Mouse (Mus musculus) forebrain, embryonic 15.5 days (tissue): ENCODE measurements around the gene Acacb. TPM values are rescaled to one million over a fixed set of nuclear protein-coding genes. Genes with fewer than 3 reads are reported as not detected.

Experiments
- ATAC-seq: fragments of 200-750 bp; cut with Nextera tagmentation; replicated peaks from 2 replicates; pipeline ENCODE4 v1.8.0; 2017; ENCODE audit warnings: mild to moderate bottlenecking, moderate TSS enrichment, moderate library complexity
- H3K27ac ChIP-seq: fragments of 300-500 bp; sonication (generic); replicated peaks from 2 replicates; pipeline ENCODE4 v1.5.1; 2015; ENCODE audit warnings: mild to moderate bottlenecking, inconsistent platforms
- H3K27me3 ChIP-seq: fragments of 300-500 bp; sonication (generic); 2 replicates; pipeline ENCODE4 v1.6.1; 2015; ENCODE audit warnings: inconsistent platforms
- H3K36me3 ChIP-seq: fragments of 300-500 bp; sonication (generic); 2 replicates; pipeline ENCODE4 v1.6.1; 2015; ENCODE audit warnings: mild to moderate bottlenecking, inconsistent platforms
- H3K4me1 ChIP-seq: fragments of 300-500 bp; sonication (generic); 2 replicates; pipeline ENCODE4 v1.6.1; 2015; ENCODE audit warnings: inconsistent platforms
- H3K4me2 ChIP-seq: fragments of 300-500 bp; sonication (generic); replicated peaks from 2 replicates; pipeline ENCODE4 v1.6.1; 2015; ENCODE audit warnings: mild to moderate bottlenecking, inconsistent platforms
- H3K4me3 ChIP-seq: fragments of 300-500 bp; sonication (generic); 2 replicates; pipeline ENCODE4 v1.5.1; 2015; ENCODE audit warnings: mild to moderate bottlenecking, inconsistent platforms
- H3K9ac ChIP-seq: fragments of 300-500 bp; sonication (generic); replicated peaks from 2 replicates; pipeline ENCODE4 v1.6.1; 2015; ENCODE audit warnings: mild to moderate bottlenecking, inconsistent platforms
- H3K9me3 ChIP-seq: fragments of 300-500 bp; sonication (generic); 2 replicates; pipeline ENCODE4 v1.6.1; 2016; ENCODE audit warnings: inconsistent platforms
- WGBS: fragments of 180-500 bp; shearing (Covaris S2); methylation state at CpG from one replicate; pipeline ENCODE4 v1.1.7; 2015; ENCODE audit warnings: mixed read lengths; 5-methylcytosine and 5-hydroxymethylcytosine counted together
- polyA plus RNA-seq: library from polyadenylated mRNA; unstranded; fragments of >200 nt; fragmentation: Nextera tagmentation; extraction: Ambion mirVana; gene quantifications from 2 replicates; pipeline ENCODE4 v1.2.1, GENCODE M21; 2015

Acacb gene
- polyA plus RNA-seq, 1 experiment from 2014 or later, result 3.0 TPM

DNA sequence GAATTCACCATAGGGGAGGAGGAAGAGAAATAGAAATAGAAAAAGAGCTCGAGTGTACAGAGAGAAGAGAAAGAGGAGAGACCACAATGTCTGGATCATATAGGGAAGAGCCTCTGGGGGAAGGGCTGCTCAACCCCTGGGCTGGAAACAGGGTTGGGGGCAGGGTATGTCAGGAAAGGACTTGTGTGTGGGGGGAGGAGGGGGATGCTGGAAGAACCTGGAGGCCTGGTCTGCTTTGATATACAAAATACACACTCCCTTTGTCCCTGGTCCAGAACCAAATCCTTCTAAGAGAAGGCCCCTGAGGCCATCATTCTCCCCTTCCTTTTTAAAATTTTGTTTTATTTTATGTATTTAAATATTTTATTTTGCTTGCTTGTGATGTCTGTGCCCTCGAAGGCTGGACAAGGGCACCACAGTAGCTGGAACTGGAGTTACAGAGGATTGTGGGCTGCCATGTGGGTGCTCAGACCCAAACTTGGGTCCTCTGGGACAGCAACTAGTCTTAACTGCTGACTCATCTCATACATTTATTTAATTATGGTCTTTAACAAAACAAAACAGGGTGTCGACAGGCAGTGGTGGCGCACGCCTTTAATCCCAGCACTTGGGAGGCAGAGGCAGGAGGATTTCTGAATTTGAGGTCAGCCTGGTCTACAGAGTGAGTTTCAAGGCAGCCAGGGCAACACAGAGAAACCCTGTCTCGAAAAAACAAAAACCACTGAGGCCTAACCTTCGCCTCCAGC lies 19.7 kb upstream of the Acacb start:
- Histone ChIP-seq H3K4me2 (peak overlapping the region; percentile 90), H3K9me3 (no peaks in the 10 kb centered on the region), H3K27me3 (no peaks in the 10 kb centered on the region), H3K27ac (no peak overlapping the region), H3K9ac (no peak overlapping the region), H3K4me3 (peak overlapping the region; percentile 67), H3K4me1 (peaks cover 17% of the 10 kb centered on the region), H3K36me3 (peaks cover 32% of the 10 kb centered on the region)
- 90% methylated on average over 7 of the region's 7 CpGs for WGBS
- no peak for ATAC-seq

DNA sequence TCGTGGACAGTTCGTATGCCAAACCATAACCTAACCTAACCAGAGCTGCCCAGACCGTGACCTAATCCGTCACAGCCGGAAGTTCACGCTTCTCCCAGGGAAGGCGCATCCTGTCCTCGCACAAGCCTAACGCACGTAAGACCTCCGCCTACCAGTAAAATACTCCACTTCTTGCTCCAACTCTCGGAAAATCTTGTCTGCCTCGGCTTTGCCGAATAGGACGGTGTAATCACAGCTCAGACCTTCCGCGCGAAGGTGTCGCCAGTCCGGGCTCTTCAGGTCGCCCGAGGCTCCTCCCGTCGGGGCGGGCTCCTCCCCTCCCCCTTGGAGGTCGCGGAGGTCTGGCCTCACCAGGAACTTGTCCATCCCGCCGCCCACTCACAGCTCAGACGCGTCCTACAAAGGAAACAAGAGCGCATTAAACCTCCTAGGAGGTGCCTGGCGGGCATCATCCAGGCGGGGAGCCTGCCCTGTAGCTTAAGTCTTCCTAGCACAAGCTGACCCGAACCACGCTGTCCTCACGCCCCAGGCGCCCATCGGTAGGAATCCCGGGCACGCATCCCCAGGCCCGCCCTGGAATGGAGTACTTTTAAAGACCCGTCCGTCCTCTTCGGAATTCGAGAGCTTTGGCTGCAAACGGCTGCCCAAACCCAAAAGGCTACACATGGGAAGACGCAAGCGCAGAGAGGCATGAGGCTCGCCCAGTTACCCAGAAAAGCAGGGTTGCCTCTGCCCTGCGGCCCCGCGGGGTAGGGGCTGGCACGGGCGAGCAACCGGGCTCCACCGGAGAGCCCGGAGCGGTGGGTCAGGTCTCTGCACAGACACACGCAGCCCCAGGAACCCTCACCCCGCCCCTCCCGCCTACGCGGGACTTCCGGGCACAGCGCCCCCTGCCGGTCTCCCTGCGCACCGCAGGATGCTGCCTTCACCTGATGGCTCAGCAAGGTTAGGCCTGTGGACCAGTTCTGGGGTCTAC lies 18.7 kb upstream of the Acacb start, which contains the start of gene Alkbh2:
Gene Alkbh2, minus strand, starts transcription at position 845 of the 976 bp plus-strand sequence.
- H3K9me3 ChIP-seq, result no peaks in the 10 kb centered on the region
- peaks cover 22% of the 10 kb centered on the region for H3K36me3 ChIP-seq
- H3K4me2 ChIP-seq, result peak within 1 kb of the TSS; percentile 90
- under 1% methylated on average over 69 of the region's 69 CpGs for WGBS
- peaks cover 24% of the 10 kb centered on the region for H3K4me1 ChIP-seq
- ATAC-seq, result peak; percentile 11; the same call in 1 of the 2 replicates
- H3K27ac ChIP-seq, result peak within 1 kb of the TSS; percentile 79
- H3K27me3 ChIP-seq, result no peaks in the 10 kb centered on the region
- peak within 1 kb of the TSS; percentile 67 for H3K4me3 ChIP-seq
- H3K9ac ChIP-seq, result peak within 1 kb of the TSS; percentile 75

DNA sequence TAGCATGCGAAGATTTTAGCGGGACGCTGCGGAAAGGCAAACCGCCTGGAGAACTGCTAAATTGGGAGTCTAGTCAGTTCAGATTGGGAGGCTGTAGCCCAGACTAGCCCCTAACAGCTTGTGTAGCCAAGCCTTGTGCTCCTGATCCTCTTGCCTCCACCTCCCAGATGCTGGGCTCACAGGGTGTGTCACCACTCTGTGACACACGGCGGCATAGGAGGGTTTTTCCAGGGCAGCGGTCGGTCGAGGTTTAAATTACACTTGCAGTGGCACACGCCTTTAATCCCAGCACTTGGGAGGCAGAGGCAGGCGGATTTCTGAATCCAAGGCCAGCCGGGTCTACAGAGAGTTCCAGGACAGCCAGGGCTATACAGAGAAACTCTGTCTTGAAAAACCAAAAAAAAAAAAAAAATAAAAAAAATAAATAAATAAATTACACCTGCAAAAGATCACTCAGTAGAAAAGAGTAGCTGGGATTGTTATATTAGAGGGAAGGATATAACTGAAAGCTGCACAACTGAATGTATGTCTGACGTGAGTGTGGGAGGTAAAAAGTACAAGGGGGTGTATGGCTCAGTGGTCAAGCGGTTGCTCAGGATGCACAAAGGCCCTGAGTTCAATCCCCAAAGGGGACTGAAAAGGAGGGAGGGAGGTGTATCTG lies 16.7 kb upstream of the Acacb start:
- Histone ChIP-seq H3K9ac (no peak overlapping the region), H3K27ac (no peak overlapping the region), H3K4me3 (peak overlapping the region; percentile 84), H3K9me3 (no peaks in the 10 kb centered on the region), H3K4me1 (peaks cover 24% of the 10 kb centered on the region), H3K27me3 (no peaks in the 10 kb centered on the region), H3K36me3 (0 out of 2 replicates have a peak, but pooled peaks cover 4% of the 10 kb centered on the region), H3K4me2 (peak overlapping the region; percentile 98)
- WGBS, result 81% methylated on average over 15 of the region's 15 CpGs
- no peak for ATAC-seq

DNA sequence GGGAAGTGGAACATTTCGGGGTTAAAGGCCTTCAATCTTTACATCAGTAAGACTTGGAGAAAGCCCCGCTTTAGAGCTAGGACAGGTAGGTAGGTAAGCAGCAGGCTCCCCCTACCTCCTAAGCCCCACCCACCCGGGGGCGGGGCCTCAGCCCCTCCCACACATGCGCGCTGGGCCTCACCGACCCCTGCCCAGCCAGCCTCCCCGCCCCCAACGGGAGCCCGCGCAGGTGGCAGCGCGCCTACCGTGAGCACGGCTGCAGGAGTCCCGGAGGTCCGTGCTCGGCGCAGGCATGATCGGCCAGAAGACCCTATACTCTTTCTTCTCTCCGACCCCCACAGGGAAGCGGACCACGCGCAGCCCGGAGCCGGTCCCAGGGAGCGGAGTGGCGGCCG lies 16.1 kb upstream of the Acacb start, which contains the start of gene Ung:
Gene Ung, plus strand, starts transcription at position 176 of the 395 bp plus-strand sequence.
- peak within 1 kb of the TSS; percentile 57 for H3K9ac ChIP-seq
- WGBS, result under 1% methylated on average over 29 of the region's 29 CpGs

DNA sequence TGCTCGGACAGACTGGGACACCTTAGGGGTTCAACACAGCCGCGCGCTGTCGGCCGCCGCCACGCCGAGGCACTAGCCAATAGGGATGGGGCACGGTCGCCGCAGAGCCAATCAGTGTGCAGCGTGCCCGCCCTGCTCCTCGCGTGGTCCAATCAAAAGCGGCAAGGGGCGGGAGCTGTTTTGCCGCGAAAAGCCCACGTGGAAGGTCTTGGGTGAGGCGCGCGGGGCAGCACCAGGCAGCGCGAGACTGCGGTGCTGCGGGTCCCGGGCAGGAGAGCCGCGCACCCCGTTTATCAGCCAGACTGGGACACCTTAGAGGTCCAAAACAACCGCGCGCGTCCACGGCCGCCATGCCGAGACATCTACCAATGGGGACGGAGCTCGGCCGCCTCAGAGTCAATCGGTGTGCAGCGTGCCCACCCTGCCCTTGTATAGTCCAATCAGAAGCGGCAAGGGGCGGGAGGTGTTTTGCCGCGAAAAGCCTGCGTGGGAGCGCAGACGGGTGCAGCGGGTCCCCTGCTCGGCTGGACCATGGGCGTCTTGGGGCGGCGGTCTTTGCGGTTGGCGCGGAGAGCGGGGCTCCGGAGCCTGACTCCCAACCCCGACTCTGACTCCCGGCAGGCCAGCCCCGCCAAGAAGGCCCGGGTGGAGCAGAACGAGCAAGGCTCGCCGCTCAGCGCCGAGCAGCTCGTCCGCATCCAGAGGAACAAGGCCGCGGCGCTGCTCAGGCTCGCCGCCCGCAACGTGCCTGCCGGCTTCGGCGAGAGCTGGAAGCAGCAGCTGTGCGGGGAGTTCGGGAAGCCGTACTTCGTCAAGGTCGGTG lies 15.4 kb upstream of the Acacb start:
- peak overlapping the region; percentile 98 for H3K4me2 ChIP-seq
- H3K4me3 ChIP-seq, result peak overlapping the region; percentile 84
- H3K9me3 ChIP-seq, result no peaks in the 10 kb centered on the region
- peak overlapping the region; percentile 57 for H3K9ac ChIP-seq
- under 1% methylated on average over 87 of the region's 87 CpGs for WGBS
- H3K4me1 ChIP-seq, result peaks cover 24% of the 10 kb centered on the region
- H3K27ac ChIP-seq, result peak overlapping the region; percentile 53
- ATAC-seq, result peak; percentile 99
- no peaks in the 10 kb centered on the region for H3K27me3 ChIP-seq
- H3K36me3 ChIP-seq, result no peaks in the 10 kb centered on the region

More for the DNA sequence above, 16.1 kb upstream of the Acacb start, which contains the start of gene Ung:
- Histone ChIP-seq H3K36me3 (0 out of 2 replicates have a peak, but pooled peaks cover 2% of the 10 kb centered on the region), H3K27me3 (no peaks in the 10 kb centered on the region), H3K4me2 (peak within 1 kb of the TSS; percentile 98), H3K9me3 (no peaks in the 10 kb centered on the region), H3K27ac (peak within 1 kb of the TSS; percentile 53), H3K4me3 (peak within 1 kb of the TSS; percentile 84), H3K4me1 (peaks cover 24% of the 10 kb centered on the region)
- peak; percentile 41 for ATAC-seq

DNA sequence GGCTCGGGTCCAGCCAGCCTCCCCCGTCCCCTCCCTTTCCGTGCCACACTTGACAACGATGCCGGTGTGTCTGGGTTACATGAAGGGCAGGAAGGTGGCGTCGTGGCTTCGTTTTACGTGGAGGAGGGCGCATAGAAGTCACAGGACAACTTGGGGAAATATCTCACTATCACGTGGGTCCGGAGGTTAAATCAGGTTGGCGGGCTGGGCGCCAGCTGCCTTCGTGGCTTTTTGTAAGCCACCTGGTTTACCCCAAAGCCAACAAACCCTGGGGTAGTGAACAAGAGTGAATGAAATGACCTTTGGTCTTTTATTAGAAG lies 14.9 kb upstream of the Acacb start:
- H3K4me1 ChIP-seq, result peaks cover 24% of the 10 kb centered on the region
- peak overlapping the region; percentile 57 for H3K9ac ChIP-seq
- H3K4me2 ChIP-seq, result peak overlapping the region; percentile 98
- ATAC-seq, result no peak
- peak overlapping the region; percentile 84 for H3K4me3 ChIP-seq
- H3K9me3 ChIP-seq, result no peaks in the 10 kb centered on the region
- no peaks in the 10 kb centered on the region for H3K36me3 ChIP-seq
- H3K27ac ChIP-seq, result peak overlapping the region; percentile 53
- under 1% methylated on average over 15 of the region's 15 CpGs for WGBS
- H3K27me3 ChIP-seq, result no peaks in the 10 kb centered on the region

DNA sequence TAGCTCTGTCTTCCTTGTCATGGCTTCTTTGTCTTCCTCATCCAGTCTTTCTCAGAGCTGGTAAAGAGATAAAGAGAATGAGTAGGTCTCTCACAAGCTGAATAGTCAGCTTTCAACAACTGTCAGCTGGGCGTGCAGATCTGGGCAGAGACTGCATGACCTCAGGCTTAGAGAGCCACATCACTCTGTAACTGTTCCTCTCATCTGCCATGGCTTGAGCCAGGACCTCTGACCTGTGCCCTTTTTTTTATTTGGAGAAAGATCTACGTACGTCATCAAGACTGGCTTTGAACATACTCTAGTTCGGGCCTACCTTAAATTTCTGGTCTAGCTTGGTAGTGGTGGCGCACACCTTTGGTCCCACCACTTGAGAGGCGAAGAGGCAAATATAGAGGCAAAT lies 13.5 kb upstream of the Acacb start:
- no peaks in the 10 kb centered on the region for H3K27me3 ChIP-seq
- H3K36me3 ChIP-seq, result no peaks in the 10 kb centered on the region
- H3K4me2 ChIP-seq, result no peak overlapping the region
- H3K9ac ChIP-seq, result no peak overlapping the region
- 92% methylated on average over 6 of the region's 6 CpGs for WGBS
- no peak overlapping the region for H3K4me3 ChIP-seq
- peaks cover 16% of the 10 kb centered on the region for H3K4me1 ChIP-seq
- no peak overlapping the region for H3K27ac ChIP-seq
- ATAC-seq, result no peak
- H3K9me3 ChIP-seq, result no peaks in the 10 kb centered on the region

DNA sequence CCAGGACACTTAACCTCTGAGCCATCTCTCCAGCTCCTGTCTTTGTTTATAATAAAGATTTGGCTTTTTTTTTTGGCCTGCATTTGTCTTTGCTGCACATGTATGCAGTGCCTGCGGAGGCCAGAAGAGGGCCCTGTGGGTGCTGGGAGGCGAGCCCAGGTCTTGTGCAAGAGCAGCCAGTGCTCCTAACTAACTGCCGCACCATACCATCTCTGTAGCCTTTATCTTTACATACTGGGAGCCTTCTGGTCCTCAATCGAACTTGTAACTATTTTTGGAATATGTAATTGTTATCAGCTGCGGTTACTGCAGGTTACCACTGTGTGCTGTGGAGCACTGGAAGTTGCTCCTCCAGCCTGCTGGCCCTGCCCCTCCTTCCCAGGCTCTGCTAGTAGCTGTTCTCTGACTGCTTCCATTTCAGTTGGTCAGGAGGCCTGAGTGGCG lies 12.2 kb upstream of the Acacb start:
- no peak overlapping the region for H3K4me2 ChIP-seq

DNA sequence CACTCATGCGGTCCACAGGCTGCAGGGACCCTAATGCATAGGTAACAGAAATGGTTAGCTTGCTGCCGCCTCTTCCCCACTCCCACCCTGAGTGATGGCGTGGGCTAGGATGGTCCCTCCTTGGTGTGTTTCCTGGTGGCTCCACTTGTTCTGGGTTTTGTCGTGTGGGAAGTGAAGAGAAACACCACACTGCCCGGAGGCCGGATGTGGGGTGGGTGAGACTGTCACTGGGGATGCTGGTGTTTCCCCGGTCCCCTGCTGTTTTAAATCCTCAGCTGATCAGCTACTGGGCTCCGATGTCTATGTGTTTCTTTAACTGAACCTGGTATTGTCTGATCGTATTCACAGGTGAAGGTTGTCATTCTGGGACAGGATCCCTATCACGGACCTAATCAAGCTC lies 10.8 kb upstream of the Acacb start:
- Histone ChIP-seq H3K27ac (no peak overlapping the region), H3K27me3 (no peaks in the 10 kb centered on the region), H3K9ac (no peak overlapping the region), H3K9me3 (no peaks in the 10 kb centered on the region), H3K4me3 (no peak overlapping the region), H3K4me2 (no peak overlapping the region), H3K36me3 (no peaks in the 10 kb centered on the region), H3K4me1 (peaks cover 35% of the 10 kb centered on the region)
- WGBS, result 89% methylated on average over 10 of the region's 10 CpGs
- ATAC-seq, result no peak

More for the DNA sequence above, 12.2 kb upstream of the Acacb start:
- no peaks in the 10 kb centered on the region for H3K27me3 ChIP-seq
- no peak overlapping the region for H3K4me3 ChIP-seq
- no peak for ATAC-seq
- H3K27ac ChIP-seq, result no peak overlapping the region
- 71% methylated on average over 6 of the region's 6 CpGs for WGBS
- H3K9me3 ChIP-seq, result no peaks in the 10 kb centered on the region
- H3K9ac ChIP-seq, result no peak overlapping the region
- peaks cover 28% of the 10 kb centered on the region for H3K4me1 ChIP-seq
- no peaks in the 10 kb centered on the region for H3K36me3 ChIP-seq

DNA sequence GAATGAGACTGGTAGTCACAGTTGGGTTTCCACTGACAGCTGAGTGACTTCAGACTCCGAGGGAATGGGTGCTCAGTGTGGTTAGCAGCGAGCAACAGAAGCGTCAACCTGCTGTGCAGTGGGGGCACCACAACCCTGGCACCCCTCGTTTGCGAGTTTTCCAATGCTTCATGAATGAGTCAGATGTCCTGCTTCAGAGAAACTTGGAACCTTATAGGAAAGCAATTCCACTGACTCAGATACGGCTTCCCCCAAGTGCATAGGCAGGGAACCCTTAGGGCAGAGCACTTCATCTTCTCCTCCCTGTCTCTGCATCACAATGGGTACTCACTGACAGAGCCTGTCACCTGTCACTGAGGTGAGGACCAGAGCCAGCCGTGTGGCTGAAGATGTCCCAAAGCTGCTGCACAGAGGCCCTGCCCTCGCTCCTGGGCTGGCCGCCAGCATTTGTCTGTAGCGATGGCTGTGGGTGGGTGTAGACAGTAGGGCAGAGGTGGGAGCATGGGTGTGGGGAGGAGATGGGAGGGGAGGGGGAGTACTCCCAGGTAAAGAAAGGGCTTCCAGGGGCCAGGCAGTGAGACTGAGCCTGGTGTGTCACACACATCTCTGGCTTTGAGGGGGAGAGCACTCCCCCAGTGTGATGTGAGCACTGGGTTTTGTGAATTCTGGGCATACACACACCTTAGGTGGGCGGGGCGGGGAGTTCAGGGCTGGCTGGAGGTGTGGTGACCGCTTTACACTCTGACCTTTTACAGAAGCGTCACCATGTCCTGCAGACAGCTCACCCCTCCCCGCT lies 8.7 kb upstream of the Acacb start:
- Histone ChIP-seq H3K9me3 (no peaks in the 10 kb centered on the region), H3K4me3 (no peak overlapping the region), H3K4me1 (peaks cover 23% of the 10 kb centered on the region), H3K36me3 (no peaks in the 10 kb centered on the region), H3K27ac (peak overlapping the region; percentile 80; the same call in 1 of the 2 replicates), H3K4me2 (no peak overlapping the region), H3K9ac (no peak overlapping the region), H3K27me3 (no peaks in the 10 kb centered on the region)
- no peak for ATAC-seq
- WGBS, result 72% methylated on average over 15 of the region's 15 CpGs
